Mouse (Mus musculus): ENCODE data around the gene Gm10073.

Gm10073 gene

GRCm38 (mm10) chr8:106550906-106551305 is 22.4 kb downstream of the Gm10073 start:
- DNase-seq (ENCODE audit: low read depth), result no peak

GRCm38 (mm10) chr8:106548366-106548936 is 24.8 kb downstream of the Gm10073 start:
- DNase-seq (ENCODE audit: low read depth), result no peak

GRCm38 (mm10) chr8:106546746-106547145 is 26.5 kb downstream of the Gm10073 start:
- no peak for DNase-seq (ENCODE audit: low read depth)

GRCm38 (mm10) chr8:106545149-106545548 is 28.1 kb downstream of the Gm10073 start:
- DNase-seq (ENCODE audit: low read depth), result peak; percentile 25

- DNase-seq (ENCODE audit: low read depth), result no peak
These were observed 30.2 kb downstream of the Gm10073 start for GRCm38 (mm10) chr8:106543043-106543442.

GRCm38 (mm10) chr8:106541002-106541401 is 32.3 kb downstream of the Gm10073 start:
- DNase-seq (ENCODE audit: low read depth), result no peak

- DNase-seq (ENCODE audit: low read depth), result no peak
These were observed 34.1 kb downstream of the Gm10073 start for GRCm38 (mm10) chr8:106539193-106539592.

GRCm38 (mm10) chr8:106535448-106535847 is 37.8 kb downstream of the Gm10073 start:
- DNase-seq (ENCODE audit: low read depth), result peak; percentile 15

- DNase-seq (ENCODE audit: low read depth), result peak; percentile 82
These were observed 38.8 kb downstream of the Gm10073 start for GRCm38 (mm10) chr8:106534449-106534848.

GRCm38 (mm10) chr8:106533709-106534108 is 39.6 kb downstream of the Gm10073 start:
- DNase-seq (ENCODE audit: low read depth), result no peak

GRCm38 (mm10) chr8:106530566-106530965 is 42.7 kb downstream of the Gm10073 start:
- DNase-seq (ENCODE audit: low read depth), result peak; percentile 62

- DNase-seq (ENCODE audit: low read depth), result peak; percentile 91
These were observed 43.3 kb downstream of the Gm10073 start for GRCm38 (mm10) chr8:106529885-106530482.

- peak; percentile 7 for DNase-seq (ENCODE audit: low read depth)
These were observed 44.5 kb downstream of the Gm10073 start for GRCm38 (mm10) chr8:106528596-106529249.

GRCm38 (mm10) chr8:106527241-106528036 is 45.8 kb downstream of the Gm10073 start:
- peak; percentile 51 for DNase-seq (ENCODE audit: low read depth)

GRCm38 (mm10) chr8:106526725-106527124 is 46.5 kb downstream of the Gm10073 start:
- DNase-seq (ENCODE audit: low read depth), result no peak
